Mouse (Mus musculus) lung, postnatal 4 days (tissue): ENCODE measurements around the gene Pparg.
A peak's percentile ranks its signal among the peaks of the same experiment; 100 is the strongest.

Experiments
- DNase-seq, 2 experiments: peaks; one replicate each; pipeline ENCODE4 v3.0.0; 2021

Gene Pparg

GRCm38 (mm10) chr6:115511447-115511846 lies 150.7 kb downstream of the Pparg start:
- peak; percentile 36 to 45 for DNase-seq

GRCm38 (mm10) chr6:115513207-115513606 lies 152.5 kb downstream of the Pparg start:
- DNase-seq = no peak

GRCm38 (mm10) chr6:115517904-115518303 lies 157.2 kb downstream of the Pparg start:
- DNase-seq = no peak

- DNase-seq = no peak
These were observed 157.6 kb downstream of the Pparg start for GRCm38 (mm10) chr6:115518352-115518751.

GRCm38 (mm10) chr6:115519275-115519699 lies 158.5 kb downstream of the Pparg start:
- DNase-seq = peak; percentile 73 to 84

- DNase-seq = no peak
These were observed 161.2 kb downstream of the Pparg start for GRCm38 (mm10) chr6:115521923-115522322.

- no peak for DNase-seq
These were observed 162.0 kb downstream of the Pparg start for GRCm38 (mm10) chr6:115522691-115523146.

GRCm38 (mm10) chr6:115523201-115523600 lies 162.4 kb downstream of the Pparg start:
- peak; percentile 41 to 58 for DNase-seq

- DNase-seq = peak; percentile 41 to 78
These were observed 163.8 kb downstream of the Pparg start for GRCm38 (mm10) chr6:115524449-115524990.

- peak in 1 of 2 experiments; percentile 5 for DNase-seq
These were observed 166.7 kb downstream of the Pparg start for GRCm38 (mm10) chr6:115527418-115527817.

GRCm38 (mm10) chr6:115528372-115528771 lies 167.6 kb downstream of the Pparg start:
- no peak for DNase-seq

GRCm38 (mm10) chr6:115534617-115535016 lies 173.9 kb downstream of the Pparg start:
- DNase-seq = peak; percentile 57 to 64

GRCm38 (mm10) chr6:115536169-115536568 lies 175.4 kb downstream of the Pparg start:
- no peak for DNase-seq

GRCm38 (mm10) chr6:115538645-115539429 lies 178.1 kb downstream of the Pparg start:
- peak; percentile 81 to 91 for DNase-seq
